Mouse (Mus musculus) testis, adult 10 weeks (tissue): ENCODE results near the gene Gm5622. TPM values are rescaled to one million over a fixed set of nuclear protein-coding genes. Genes with fewer than 3 reads are reported as not detected.

Source experiments
- polyA plus RNA-seq: library from polyadenylated mRNA; stranded (reverse); fragments of 350-450 nt; fragmentation: Illumina TruSeq; extraction: RNeasy Lipid Tissue Mini Kit (QIAGEN cat#74804); gene quantifications from one replicate; pipeline ENCODE4 v1.2.3, GENCODE M21; 2014; ENCODE audit warnings: low read depth, low replicate concordance

The Gm5622 gene
- 12.6 TPM for polyA plus RNA-seq

GRCm38 (mm10) chr14:51552490-51552889 lies at the start of gene Gm5622:
Gene Gm5622, plus strand, starts transcription at chr14:51552790.

DNA sequence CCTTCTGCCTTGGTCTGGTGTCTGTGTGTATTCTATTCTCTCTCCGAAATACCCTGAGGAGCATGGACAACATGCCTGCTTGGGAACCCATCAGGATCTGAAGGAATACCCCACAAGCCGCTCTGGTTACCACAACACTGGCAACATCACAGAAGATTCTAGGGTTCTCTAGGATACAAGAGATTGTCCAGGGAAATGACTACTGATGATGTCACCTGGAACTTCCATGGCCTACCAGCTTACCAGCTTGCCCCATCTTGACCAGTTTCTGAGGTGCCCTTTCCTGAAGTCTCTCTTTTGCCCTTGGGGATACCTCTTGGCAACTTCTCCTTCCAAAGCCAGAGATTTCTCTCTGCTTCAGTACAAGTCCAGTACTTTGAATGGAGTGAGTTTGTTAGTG lies 21.4 kb downstream of the Gm5622 start, which contains the start of gene Gm17175:
Gm17175 (minus strand) TSS at position 101 of the 400 bp plus-strand sequence.

DNA sequence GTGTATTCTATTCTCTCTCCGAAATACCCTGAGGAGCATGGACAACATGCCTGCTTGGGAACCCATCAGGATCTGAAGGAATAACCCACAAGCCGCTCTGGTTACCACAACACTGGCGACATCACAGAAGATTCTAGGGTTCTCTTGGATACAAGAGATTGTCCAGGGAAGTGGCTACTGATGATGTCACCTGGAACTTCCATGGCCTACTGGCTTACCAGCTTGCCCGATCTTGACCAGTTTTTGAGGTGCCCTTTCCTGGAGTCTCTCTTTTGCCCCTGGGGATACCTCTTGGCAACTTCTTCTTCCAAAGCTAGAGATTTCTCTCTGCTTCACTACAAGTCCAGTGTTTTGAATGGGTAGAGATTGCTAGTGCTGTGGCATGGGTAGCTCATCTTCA lies 39.4 kb downstream of the Gm5622 start, which contains the start of gene Gm17174:
Gm17174 (minus strand) TSS at position 101 of the 400 bp plus-strand sequence.

DNA sequence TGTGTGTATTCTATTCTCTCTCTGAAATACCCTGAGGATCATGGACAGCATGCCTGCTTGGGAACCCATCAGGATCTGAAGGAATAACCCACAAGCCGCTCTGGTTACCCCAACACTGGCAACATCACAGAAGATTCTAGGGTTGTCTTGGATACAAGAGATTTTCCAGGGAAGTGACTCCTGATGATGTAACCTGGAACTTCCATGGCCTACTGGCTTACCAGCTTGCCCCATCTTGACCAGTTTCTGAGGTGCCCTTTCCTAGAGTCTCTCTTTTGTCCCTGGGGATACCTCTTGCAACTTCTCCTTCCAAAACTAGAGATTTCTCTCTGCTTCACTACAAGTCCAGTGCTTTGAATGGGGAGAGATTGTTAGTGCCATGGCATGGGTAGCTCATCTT lies 58.6 kb downstream of the Gm5622 start, which contains the start of gene Gm17078:
Gm17078 (minus strand) TSS at position 101 of the 400 bp plus-strand sequence.

DNA sequence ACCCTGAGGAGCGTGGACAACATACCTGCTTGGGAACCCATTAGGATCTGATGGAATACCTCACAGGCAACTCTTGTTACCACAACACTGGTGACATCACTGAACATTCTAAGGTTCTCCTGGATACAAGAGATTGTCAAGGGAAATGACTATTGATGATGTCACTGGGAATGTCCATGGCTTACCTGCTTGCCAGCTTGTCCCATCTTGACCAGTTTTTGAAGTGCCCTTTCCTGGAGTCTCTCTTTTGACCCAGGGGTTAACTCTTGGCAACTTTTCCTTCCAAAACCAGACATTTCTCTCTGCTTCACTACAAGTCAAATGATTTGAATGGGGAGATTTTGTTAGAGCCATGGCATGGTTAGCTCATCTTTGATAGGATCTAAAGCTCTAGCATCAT lies 83.0 kb downstream of the Gm5622 start, which contains the start of gene Gm4181:
Gm4181 (minus strand) TSS at position 101 of the 400 bp plus-strand sequence.

DNA sequence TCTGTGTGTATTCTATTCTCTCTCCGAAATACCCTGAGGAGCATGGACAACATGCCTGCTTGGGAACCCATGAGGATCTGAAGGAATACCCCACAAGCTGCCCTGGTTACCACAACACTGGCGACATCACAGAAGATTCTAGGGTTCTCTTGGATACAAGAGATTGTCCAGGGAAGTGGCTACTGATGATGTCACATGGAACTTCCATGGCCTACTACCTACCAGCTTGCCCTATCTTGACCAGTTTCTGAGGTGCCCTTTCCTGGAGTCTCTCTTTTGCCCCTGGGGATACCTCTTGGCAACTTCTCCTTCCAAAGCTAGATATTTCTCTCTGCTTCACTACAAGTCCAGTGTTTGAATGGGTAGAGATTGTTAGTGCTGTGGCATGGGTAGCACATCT lies 142.8 kb downstream of the Gm5622 start, which contains the start of gene Gm17079:
Gm17079 (minus strand) TSS at position 101 of the 400 bp plus-strand sequence.

Other genes with a start within 250 kb of the Gm5622 start
- gene Gm7247, start 191.0 kb upstream of the Gm5622 start, polyA plus RNA-seq = not detected
- gene Vmn2r88, start 142.0 kb upstream of the Gm5622 start, polyA plus RNA-seq = 0.98 TPM
- gene Vmn2r89, start 100.9 kb upstream of the Gm5622 start, polyA plus RNA-seq = 0.03 TPM
- gene Gm17175, start 21.3 kb downstream of the Gm5622 start, polyA plus RNA-seq = 1.7 TPM
- gene Gm17174, start 39.3 kb downstream of the Gm5622 start, polyA plus RNA-seq = 7.3 TPM
- 0.90 TPM for gene Gm17078, start 58.5 kb downstream of the Gm5622 start, polyA plus RNA-seq
- gene Gm4181, start 82.9 kb downstream of the Gm5622 start, polyA plus RNA-seq = 113 TPM
- 4.2 TPM for gene Gm17079, start 142.7 kb downstream of the Gm5622 start, polyA plus RNA-seq
- 207 TPM for gene Gm5800, start 164.4 kb downstream of the Gm5622 start, polyA plus RNA-seq
- 0.34 TPM for gene Ang4, start 220.8 kb downstream of the Gm5622 start, polyA plus RNA-seq
- 6.6 TPM for gene AY358078, start 247.3 kb downstream of the Gm5622 start, polyA plus RNA-seq